Mouse (Mus musculus): Measurements from ENCODE around the gene Smcr8. TPM values are rescaled to one million over a fixed set of nuclear protein-coding genes. Genes with fewer than 3 reads are reported as not detected.

The Smcr8 gene
- polyA plus RNA-seq, 1 experiment from 2014 or later, result 9.3 TPM

- Histone ChIP-seq H3K27ac (no peak overlapping the region), H3K9me3 (replicated peaks) (no peaks in the 10 kb centered on the region), H3K27me3 (ENCODE audit: low read depth, poor library complexity, severe bottlenecking) (no peaks in the 10 kb centered on the region), H3K36me3 (0 out of 2 replicates have a peak, but pooled peaks cover 3% of the 10 kb centered on the region), H3K4me1 (peaks cover 11% of the 10 kb centered on the region), H3K4me3 (no peak overlapping the region)
- no peak for DNase-seq (ENCODE audit: low spot score)
- WGBS, result 75% methylated on average over 4 of the region's 4 CpGs
These were observed 50.1 kb downstream of the Smcr8 start for GRCm38 (mm10) chr11:60827241-60827945.

GRCm38 (mm10) chr11:60828903-60829302, 51.6 kb downstream of the Smcr8 start:
- H3K36me3 ChIP-seq, result 0 out of 2 replicates have a peak, but pooled peaks cover 3% of the 10 kb centered on the region
- H3K27me3 ChIP-seq (ENCODE audit: low read depth, poor library complexity, severe bottlenecking), result no peaks in the 10 kb centered on the region
- H3K9me3 ChIP-seq (replicated peaks), result no peaks in the 10 kb centered on the region
- H3K27ac ChIP-seq, result no peak overlapping the region
- DNase-seq (ENCODE audit: low spot score), result no peak
- H3K4me3 ChIP-seq, result no peak overlapping the region
- H3K4me1 ChIP-seq, result peaks cover 11% of the 10 kb centered on the region
- WGBS, result 35% methylated on average over 2 of the region's 2 CpGs

- peaks cover 11% of the 10 kb centered on the region for H3K4me1 ChIP-seq
- WGBS, result under 1% methylated on average over 34 of the region's 34 CpGs
- peak; percentile 81 for DNase-seq (ENCODE audit: low spot score)
- H3K36me3 ChIP-seq, result 0 out of 2 replicates have a peak, but pooled peaks cover 3% of the 10 kb centered on the region
- no peaks in the 10 kb centered on the region for H3K9me3 ChIP-seq (replicated peaks)
- H3K27me3 ChIP-seq (ENCODE audit: low read depth, poor library complexity, severe bottlenecking), result no peaks in the 10 kb centered on the region
- H3K4me3 ChIP-seq, result peak within 1 kb of the TSS; percentile 79
- H3K27ac ChIP-seq, result peak within 1 kb of the TSS; percentile 85
These were observed 53.2 kb downstream of the Smcr8 start, which contains the start of gene Dhrs7b for GRCm38 (mm10) chr11:60830433-60831052. TSS of gene Dhrs7b (plus strand) at chr11:60830631.

GRCm38 (mm10) chr11:60836897-60837296, 59.6 kb downstream of the Smcr8 start:
- 0 out of 2 replicates have a peak, but pooled peaks cover 6% of the 10 kb centered on the region for H3K36me3 ChIP-seq
- 96% methylated on average over 6 of the region's 6 CpGs for WGBS
- no peaks in the 10 kb centered on the region for H3K27me3 ChIP-seq (ENCODE audit: low read depth, poor library complexity, severe bottlenecking)
- DNase-seq (ENCODE audit: low spot score), result no peak
- no peak overlapping the region for H3K27ac ChIP-seq
- no peaks in the 10 kb centered on the region for H3K4me1 ChIP-seq
- no peaks in the 10 kb centered on the region for H3K9me3 ChIP-seq (replicated peaks)
- no peak overlapping the region for H3K4me3 ChIP-seq

Small RNA genes within 50 kb of the gene (microRNA-seq; reads per million reads assigned to microRNA genes)
- 2.9 reads per million, percentile 1 among the genes with 10 or more reads in this experiment for gene Mir5100

Other genes with a start within 250 kb of the Smcr8 start
- gene Alkbh5, start 241.1 kb upstream of the Smcr8 start, polyA plus RNA-seq (2016; fragmentation: Nextera tagmentation; extraction: Ambion mirVana), result 31.8 and 34.7 TPM in 2 replicates
- gene Llgl1, start 77.8 kb upstream of the Smcr8 start, polyA plus RNA-seq (2016; fragmentation: Nextera tagmentation; extraction: Ambion mirVana), result 120 and 137 TPM in 2 replicates
- 71.1 and 77.7 TPM in 2 replicates for gene Flii, start 50.3 kb upstream of the Smcr8 start, polyA plus RNA-seq (2016; fragmentation: Nextera tagmentation; extraction: Ambion mirVana)
- 15.2 and 18.2 TPM in 2 replicates for gene Mief2, start 49.1 kb upstream of the Smcr8 start, polyA plus RNA-seq (2016; fragmentation: Nextera tagmentation; extraction: Ambion mirVana)
- 30.2 TPM in 2 replicates for gene Top3a, start 159 bp upstream of the Smcr8 start, polyA plus RNA-seq (2016; fragmentation: Nextera tagmentation; extraction: Ambion mirVana)
- 106 and 124 TPM in 2 replicates for gene Shmt1, start 34.2 kb downstream of the Smcr8 start, polyA plus RNA-seq (2016; fragmentation: Nextera tagmentation; extraction: Ambion mirVana)
- 26.5 and 29.6 TPM in 2 replicates for gene Dhrs7b, start 53.1 kb downstream of the Smcr8 start, polyA plus RNA-seq (2016; fragmentation: Nextera tagmentation; extraction: Ambion mirVana)
- 75.9 and 78.4 TPM in 2 replicates for gene Tmem11, start 101.7 kb downstream of the Smcr8 start, polyA plus RNA-seq (2016; fragmentation: Nextera tagmentation; extraction: Ambion mirVana)
- gene Natd1, start 137.2 kb downstream of the Smcr8 start, polyA plus RNA-seq (2016; fragmentation: Nextera tagmentation; extraction: Ambion mirVana), result 14.2 and 17.0 TPM in 2 replicates
- 78.3 and 93.3 TPM in 2 replicates for gene Map2k3, start 154.5 kb downstream of the Smcr8 start, polyA plus RNA-seq (2016; fragmentation: Nextera tagmentation; extraction: Ambion mirVana)
- gene Kcnj12, start 245.0 kb downstream of the Smcr8 start, polyA plus RNA-seq (2016; fragmentation: Nextera tagmentation; extraction: Ambion mirVana), result 0.11 and 0.25 TPM in 2 replicates